Mouse (Mus musculus): ENCODE data around the gene Orc3. TPM values are rescaled to one million over a fixed set of nuclear protein-coding genes. Genes with fewer than 3 reads are reported as not detected.

Gene Orc3
- polyA plus RNA-seq, 1 experiment from 2014 or later: 84.9 TPM

Other genes starting within 250 kb of the Orc3 start
- gene Akirin2, start 64.0 kb downstream of the Orc3 start, polyA plus RNA-seq (2015; fragmentation: Nextera tagmentation; extraction: Ambion mirVana): 20.0 and 26.0 TPM in 2 replicates
- gene Rars2, start within 50 bp of the Orc3 start, polyA plus RNA-seq (2015; fragmentation: Nextera tagmentation; extraction: Ambion mirVana): 58.5 and 59.2 TPM in 2 replicates
- 55.2 and 63.6 TPM in 2 replicates for gene Slc35a1, start 72.5 kb upstream of the Orc3 start, polyA plus RNA-seq (2015; fragmentation: Nextera tagmentation; extraction: Ambion mirVana)
- gene Cfap206, start 115.3 kb upstream of the Orc3 start, polyA plus RNA-seq (2015; fragmentation: Nextera tagmentation; extraction: Ambion mirVana): 11.1 and 13.2 TPM in 2 replicates
- not detected in 2 replicates for gene Gm136, start 141.3 kb upstream of the Orc3 start, polyA plus RNA-seq (2015; fragmentation: Nextera tagmentation; extraction: Ambion mirVana)
- gene Smim8, start 163.5 kb upstream of the Orc3 start, polyA plus RNA-seq (2015; fragmentation: Nextera tagmentation; extraction: Ambion mirVana): 46.8 and 49.5 TPM in 2 replicates

Measured in lung, embryonic 16.5 days (tissue).